Mouse (Mus musculus): ENCODE measurements around the gene Il12rb1.

DNA sequence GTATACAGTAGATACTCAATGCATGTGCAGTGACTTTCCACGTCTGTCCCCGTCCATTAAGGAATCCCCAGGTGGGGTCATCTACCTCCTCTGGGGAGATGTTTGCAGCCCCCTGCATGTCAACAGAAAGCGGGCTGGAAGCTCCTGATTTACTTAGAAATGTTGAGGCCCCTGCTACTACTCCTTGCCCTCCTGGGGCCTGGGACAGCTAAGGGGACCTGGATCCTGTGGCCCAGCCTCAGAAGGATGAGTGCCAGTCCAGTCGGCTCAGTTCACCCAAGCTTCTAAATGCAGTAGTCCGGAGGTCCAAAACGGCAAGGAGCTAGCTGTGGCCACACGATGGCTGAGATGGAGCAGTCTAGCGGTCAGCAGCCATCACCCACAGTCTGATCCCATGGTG lies 35.7 kb downstream of the Il12rb1 start:
- TF ChIP-seq CTCF (IDR thresholded peaks at IDR 0.05; ENCODE audit: extremely low read depth, insufficient read length, insufficient replicate concordance, low read depth, low read length) (no peak), POLR2A (IDR thresholded peaks at IDR 0.05; ENCODE audit: low read depth, low read length) (no peak)

All from small intestine, adult 2 months (tissue).